Mouse (Mus musculus) gastrocnemius, adult 18-20 months (tissue): ENCODE data around the gene Tuba3b. TPM values are rescaled to one million over a fixed set of nuclear protein-coding genes. Genes with fewer than 3 reads are reported as not detected.

Experiments used
- DNase-seq: peaks from one replicate; pipeline ENCODE4 v3.0.0; 2021; ENCODE audit warnings: low spot score
- total RNA-seq, 2 experiments: library from RNA; stranded (reverse); gene quantifications; 2 replicates each; pipeline ENCODE4 v1.2.3; 2021

The Tuba3b gene
- total RNA-seq, 2 experiments from 2014 or later, result not detected

GRCm38 (mm10) chr6:145605203-145605602 lies 10.4 kb upstream of the Tuba3b start:
- no peak for DNase-seq

- no peak for DNase-seq
Observed at GRCm38 (mm10) chr6:145607746-145608145, 7.8 kb upstream of the Tuba3b start.

- DNase-seq, result no peak
Observed at GRCm38 (mm10) chr6:145608693-145609092, 6.9 kb upstream of the Tuba3b start.

GRCm38 (mm10) chr6:145610901-145611300 lies 4.7 kb upstream of the Tuba3b start:
- no peak for DNase-seq

- no peak for DNase-seq
Observed at GRCm38 (mm10) chr6:145612611-145613010, 2.9 kb upstream of the Tuba3b start.

- DNase-seq, result no peak
Observed at GRCm38 (mm10) chr6:145614219-145614618, 1.3 kb upstream of the Tuba3b start, which contains the start of gene Lmntd1. Gene Lmntd1, minus strand, starts transcription at chr6:145614319.

- no peak for DNase-seq
Observed at GRCm38 (mm10) chr6:145616402-145617229, 1.1 kb downstream of the Tuba3b start.

GRCm38 (mm10) chr6:145623141-145623540 lies 7.6 kb downstream of the Tuba3b start:
- no peak for DNase-seq

- no peak for DNase-seq
Observed at GRCm38 (mm10) chr6:145630269-145630668, 14.7 kb downstream of the Tuba3b start.

GRCm38 (mm10) chr6:145634454-145634853 lies 18.9 kb downstream of the Tuba3b start:
- no peak for DNase-seq

- no peak for DNase-seq
Observed at GRCm38 (mm10) chr6:145636682-145637081, 21.1 kb downstream of the Tuba3b start.

GRCm38 (mm10) chr6:145638248-145638647 lies 22.7 kb downstream of the Tuba3b start:
- DNase-seq, result no peak

- DNase-seq, result no peak
Observed at GRCm38 (mm10) chr6:145640971-145641506, 25.5 kb downstream of the Tuba3b start.

- DNase-seq, result no peak
Observed at GRCm38 (mm10) chr6:145651976-145652375, 36.4 kb downstream of the Tuba3b start.

GRCm38 (mm10) chr6:145652986-145653385 lies 37.4 kb downstream of the Tuba3b start:
- DNase-seq, result no peak

- no peak for DNase-seq
Observed at GRCm38 (mm10) chr6:145653626-145654025, 38.1 kb downstream of the Tuba3b start.

- DNase-seq, result no peak
Observed at GRCm38 (mm10) chr6:145654062-145654836, 38.7 kb downstream of the Tuba3b start.

GRCm38 (mm10) chr6:145655678-145656077 lies 40.1 kb downstream of the Tuba3b start:
- no peak for DNase-seq

GRCm38 (mm10) chr6:145656740-145657591 lies 41.4 kb downstream of the Tuba3b start:
- DNase-seq, result no peak

- no peak for DNase-seq
Observed at GRCm38 (mm10) chr6:145659116-145659515, 43.6 kb downstream of the Tuba3b start.

GRCm38 (mm10) chr6:145660943-145661342 lies 45.4 kb downstream of the Tuba3b start:
- no peak for DNase-seq
